Mouse (Mus musculus) adrenal gland, adult 8-10 months (tissue): ENCODE data around the gene Dis3l. TPM values are rescaled to one million over a fixed set of nuclear protein-coding genes. Genes with fewer than 3 reads are reported as not detected.

Experiments used
- total RNA-seq, 4 experiments: library from RNA; stranded (reverse); gene quantifications; 2 replicates each; pipeline ENCODE4 v1.2.4; 2022

Dis3l gene
- total RNA-seq, 4 experiments from 2014 or later = 20.4 to 26.2 (median 23.3) TPM

Other genes with a start within 250 kb of the Dis3l start
- 10 to 100 TPM in 1 of 4 experiments, 1 to 10 TPM in 2, not detected in 1; 3.1 to 22.6 (median 9.1) TPM for gene Lctl, start 224.1 kb downstream of the Dis3l start, total RNA-seq
- gene Zwilch, start 168.2 kb downstream of the Dis3l start, total RNA-seq = 10 to 100 TPM in 1 of 4 experiments, 1 to 10 TPM in 3; 3.5 to 10.2 (median 6.3) TPM
- gene Rpl4, start 167.9 kb downstream of the Dis3l start, total RNA-seq = 100 to 1,000 TPM; 875 to 953 (median 912) TPM
- gene Snapc5, start 162.0 kb downstream of the Dis3l start, total RNA-seq = 10 to 100 TPM; 22.0 to 28.1 (median 24.7) TPM
- gene Uchl4, start 106.1 kb downstream of the Dis3l start, total RNA-seq = 1 to 10 TPM; 1.5 to 2.7 (median 2.4) TPM
- gene Map2k1, start 87.7 kb downstream of the Dis3l start, total RNA-seq = 10 to 100 TPM; 83.4 to 93.7 (median 91.9) TPM
- 10 to 100 TPM; 15.2 to 32.4 (median 20.6) TPM for gene Tipin, start 59.7 kb downstream of the Dis3l start, total RNA-seq
- gene Megf11, start 44.3 kb upstream of the Dis3l start, total RNA-seq = 1 to 10 TPM in 2 of 4 experiments, under 1 TPM in 2; 0.29 to 2.1 (median 1.2) TPM